In the genomic region with DNA sequence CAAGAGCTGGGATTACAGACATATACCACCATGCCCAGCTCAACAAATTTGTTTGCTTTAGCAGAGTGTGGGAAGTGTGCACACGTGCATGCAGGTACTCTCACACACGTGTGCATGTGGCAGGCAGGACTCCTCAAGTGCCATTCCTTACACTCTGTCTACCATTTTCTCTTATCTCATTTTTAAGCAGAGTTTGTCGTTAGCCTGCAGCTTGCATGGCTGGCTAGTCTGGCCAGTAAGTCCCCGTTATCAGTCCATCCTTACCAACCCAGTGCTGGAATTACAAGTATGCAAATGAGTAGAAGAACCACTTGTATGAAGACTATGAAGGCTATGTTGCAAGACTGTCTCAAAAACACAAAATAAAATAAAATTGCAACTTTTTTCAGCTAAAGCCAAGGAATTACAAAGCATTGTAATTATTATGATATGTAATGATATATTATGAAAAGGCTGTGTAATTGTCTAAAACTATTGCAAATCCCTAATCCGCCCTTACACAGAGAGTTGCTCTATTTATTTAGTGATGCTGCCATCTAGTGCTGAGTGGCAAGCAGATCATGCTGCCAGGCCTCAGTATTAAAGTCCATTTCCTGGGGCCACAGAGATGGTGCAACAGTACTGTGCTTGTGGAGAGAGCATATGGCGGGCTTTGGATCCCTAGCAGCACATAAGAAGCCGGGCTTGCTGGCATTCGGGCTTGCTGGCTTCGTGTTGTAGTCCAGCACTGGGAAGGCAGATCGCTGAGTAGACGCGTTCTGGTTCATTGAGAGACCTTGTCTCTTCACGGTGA, we compare ENCODE assay signal across 9 mouse cellular contexts. TPM values are rescaled to one million over a fixed set of nuclear protein-coding genes. Genes with fewer than 3 reads are reported as not detected.
DNase-seq lines count a peak whose midpoint lies in the region; ATAC-seq and TF ChIP-seq lines count a peak whose summit lies in the region.
"Had no signal": no experiment of that assay in that cellular context is flagged by ENCODE, and none has a peak within 500 bp of the region (broad histone marks: within the 10 kb centered on the region; RNA-seq: fewer than 3 reads in every experiment).

No protein-coding gene starts in this region.

- peak; percentile 19 for DNase-seq in hindbrain, embryonic 11.5 days (ENCODE audit: low spot score)
- DNase-seq in hindbrain, embryonic 10.5 days (ENCODE audit: low spot score) = no peak
- DNase-seq in ES-E14 (ENCODE audit: low read depth, low spot score) = no peak
- DNase-seq in cerebellum, postnatal 10 days = peak; percentile 81 to 86
- DNase-seq in liver, embryonic 13.5 days = peak; percentile 10
- no peak for DNase-seq in urinary bladder, adult 2 months (ENCODE audit: low spot score)
- DNase-seq in spleen, postnatal 10 days (ENCODE audit: low spot score in 2 of 2) = no peak
- no peak for DNase-seq in urinary bladder, postnatal 10 days (ENCODE audit: low spot score)

- H3K27me3 ChIP-seq in hindbrain, embryonic 11.5 days (ENCODE audit: control insufficient read depth, insufficient read depth, low read length) = no peaks in the 10 kb centered on the region
- H3K27me3 ChIP-seq in hindbrain, embryonic 10.5 days (ENCODE audit: insufficient read depth, poor library complexity, severe bottlenecking) = no peaks in the 10 kb centered on the region
- no peaks in the 10 kb centered on the region for H3K27me3 ChIP-seq in liver, embryonic 13.5 days
- H3K27me3 ChIP-seq: hindbrain, embryonic 15.5 days had no signal

- H3K9ac ChIP-seq in hindbrain, embryonic 11.5 days (ENCODE audit: low read depth, low read length) = no peak overlapping the region
- no peak overlapping the region for H3K9ac ChIP-seq in ES-E14 (ENCODE audit: insufficient read depth, low read depth, low read length, poor library complexity, severe bottlenecking)
- no peak overlapping the region for H3K9ac ChIP-seq in liver, embryonic 13.5 days
- H3K9ac ChIP-seq: hindbrain, embryonic 15.5 days had no signal

- no peaks in the 10 kb centered on the region for H3K9me3 ChIP-seq in hindbrain, embryonic 11.5 days (ENCODE audit: control insufficient read depth, low read length)
- H3K9me3 ChIP-seq in hindbrain, embryonic 10.5 days = no peaks in the 10 kb centered on the region
- no peaks in the 10 kb centered on the region for H3K9me3 ChIP-seq in ES-E14 (ENCODE audit: control insufficient read depth, insufficient read depth, low read depth, low read length)
- H3K9me3 ChIP-seq in liver, embryonic 13.5 days (replicated peaks) = no peaks in the 10 kb centered on the region
- H3K9me3 ChIP-seq: hindbrain, embryonic 15.5 days had no signal

- no peak overlapping the region for H3K27ac ChIP-seq in hindbrain, embryonic 11.5 days (ENCODE audit: low read depth, low read length)
- no peak overlapping the region for H3K27ac ChIP-seq in hindbrain, embryonic 10.5 days
- H3K27ac ChIP-seq in ES-E14 (ENCODE audit: insufficient read depth, low read depth, low read length, poor library complexity, severe bottlenecking) = no peak overlapping the region
- no peak overlapping the region for H3K27ac ChIP-seq in liver, embryonic 13.5 days
- H3K27ac ChIP-seq: hindbrain, embryonic 15.5 days had no signal

- H3K4me2 ChIP-seq in hindbrain, embryonic 11.5 days (replicated peaks; ENCODE audit: low read depth, low read length) = no peak overlapping the region
- no peak overlapping the region for H3K4me2 ChIP-seq in liver, embryonic 13.5 days
- H3K4me2 ChIP-seq: hindbrain, embryonic 15.5 days had no signal

- H3K4me3 ChIP-seq in hindbrain, embryonic 11.5 days (ENCODE audit: low read depth, low read length) = no peak overlapping the region
- no peak overlapping the region for H3K4me3 ChIP-seq in hindbrain, embryonic 10.5 days
- H3K4me3 ChIP-seq in ES-E14 (ENCODE audit: insufficient read depth in 1 of 2, low read depth in 1 of 2, low read length in 2 of 2, poor library complexity in 1 of 2, severe bottlenecking in 1 of 2) = no peak overlapping the region
- H3K4me3 ChIP-seq in liver, embryonic 13.5 days (replicated peaks) = no peak overlapping the region
- H3K4me3 ChIP-seq: hindbrain, embryonic 15.5 days had no signal

- H3K36me3 ChIP-seq in hindbrain, embryonic 11.5 days (ENCODE audit: control insufficient read depth, insufficient read depth, low read length) = 0 out of 2 replicates have a peak, but pooled peaks cover 9% of the 10 kb centered on the region
- peaks cover 86% of the 10 kb centered on the region for H3K36me3 ChIP-seq in hindbrain, embryonic 10.5 days
- H3K36me3 ChIP-seq in ES-E14 (ENCODE audit: control insufficient read depth, insufficient read depth, low read length, poor library complexity, severe bottlenecking) = peaks cover 23% of the 10 kb centered on the region
- H3K36me3 ChIP-seq in liver, embryonic 13.5 days = peaks cover 66% of the 10 kb centered on the region

- 93% methylated on average over 13 of the region's 13 CpGs for WGBS in hindbrain, embryonic 11.5 days
- WGBS in hindbrain, embryonic 10.5 days = 94% methylated on average over 13 of the region's 13 CpGs
- 67% methylated on average over 13 of the region's 13 CpGs for WGBS in liver, embryonic 13.5 days (ENCODE audit: insufficient replicate concordance)

- in situ Hi-C loops in ES-E14 (cut with MboI; ENCODE audit: low sequenced_read_pairs in 2 of 2, unreplicated experiment in 2 of 2) = loop anchor here in 1 of 2 experiments (25.0 kb wide), 1 partner anchor 104 kb away; no protein-coding TSS in a partner anchor

- H3K4me1 ChIP-seq in hindbrain, embryonic 11.5 days (replicated peaks; ENCODE audit: control insufficient read depth, insufficient read depth, low read length) = no peaks in the 10 kb centered on the region
- H3K4me1 ChIP-seq in hindbrain, embryonic 10.5 days (replicated peaks) = no peaks in the 10 kb centered on the region
- no peaks in the 10 kb centered on the region for H3K4me1 ChIP-seq in ES-E14 (ENCODE audit: control insufficient read depth in 2 of 2, insufficient read depth in 2 of 2, low read length in 2 of 2, poor library complexity in 1 of 2)
- peaks cover 9% of the 10 kb centered on the region for H3K4me1 ChIP-seq in liver, embryonic 13.5 days (replicated peaks)
- H3K4me1 ChIP-seq: hindbrain, embryonic 15.5 days had no signal

- no peak for ATAC-seq in hindbrain, embryonic 11.5 days (ENCODE audit: low FRiP score)
- peak; percentile 84 for ATAC-seq in liver, embryonic 13.5 days (ENCODE audit: low read depth)

TF ChIP-seq in ES-E14, 5 proteins besides CTCF, POLR2A, EP300 and RAD21:
- TF ChIP-seq ZNF384 (IDR thresholded peaks at IDR 0.05; ENCODE audit: low read depth, low read length) (no peak), ZC3H11A (IDR thresholded peaks at IDR 0.05; ENCODE audit: borderline replicate concordance, low read depth, low read length) (0 out of 2 replicates have a peak, but pooled peaks have one; percentile 17)
TF ChIP-seq in ES-E14: peak in this region for 1.

RNA-seq across cellular contexts. Expression of gene Cacna1d, which starts 24.9 kb away (rescaled TPM):
- 1.2 and 2.9 TPM in 2 replicates for polyA plus RNA-seq in hindbrain, embryonic 11.5 days (2014; fragmentation: Nextera tagmentation; extraction: Ambion mirVana)
- polyA plus RNA-seq in hindbrain, embryonic 10.5 days (2016; fragmentation: Nextera tagmentation; extraction: Ambion mirVana) = 1.1 and 1.2 TPM in 2 replicates
- 0.32 and 0.36 TPM in 2 replicates for total RNA-seq in ES-E14 (2012; rRNA removed)
- 0.15 and 0.38 TPM in 2 replicates for polyA plus RNA-seq in liver, embryonic 13.5 days (2015; fragmentation: Nextera tagmentation; extraction: Ambion mirVana)
- 2.7 and 3.4 TPM in 2 replicates for polyA plus RNA-seq in urinary bladder, adult 2 months (2012; rRNA removed)

RNA-seq across cellular contexts. Expression of gene Tkt, which starts 32.0 kb away (rescaled TPM):
- 65.8 and 131 TPM in 2 replicates for polyA plus RNA-seq in hindbrain, embryonic 11.5 days (2014; fragmentation: Nextera tagmentation; extraction: Ambion mirVana)
- polyA plus RNA-seq in hindbrain, embryonic 10.5 days (2016; fragmentation: Nextera tagmentation; extraction: Ambion mirVana) = 285 and 314 TPM in 2 replicates
- total RNA-seq in ES-E14 (2012; rRNA removed) = 740 and 1,077 TPM in 2 replicates
- polyA plus RNA-seq in liver, embryonic 13.5 days (2015; fragmentation: Nextera tagmentation; extraction: Ambion mirVana) = 231 and 240 TPM in 2 replicates
- polyA plus RNA-seq in urinary bladder, adult 2 months (2012; rRNA removed) = 137 and 145 TPM in 2 replicates

RNA-seq across cellular contexts. Expression of gene Dcp1a, which starts 36.8 kb away (rescaled TPM):
- polyA plus RNA-seq in hindbrain, embryonic 11.5 days (2014; fragmentation: Nextera tagmentation; extraction: Ambion mirVana) = 25.4 and 27.4 TPM in 2 replicates
- polyA plus RNA-seq in hindbrain, embryonic 10.5 days (2016; fragmentation: Nextera tagmentation; extraction: Ambion mirVana) = 30.5 and 31.7 TPM in 2 replicates
- total RNA-seq in ES-E14 (2012; rRNA removed) = 27.8 and 30.6 TPM in 2 replicates
- polyA plus RNA-seq in liver, embryonic 13.5 days (2015; fragmentation: Nextera tagmentation; extraction: Ambion mirVana) = 8.5 and 10.6 TPM in 2 replicates
- polyA plus RNA-seq in urinary bladder, adult 2 months (2012; rRNA removed) = 26.2 and 28.7 TPM in 2 replicates

Comparison
In these comparisons a context has a peak if more than half of its experiments do, and no peak if none do; other contexts are left out.
1. DNase-seq: peak in hindbrain, embryonic 11.5 days (single experiment), cerebellum, postnatal 10 days (2 of 2) and liver, embryonic 13.5 days (single experiment); none in hindbrain, embryonic 10.5 days (single experiment), ES-E14 (single experiment), urinary bladder, adult 2 months (single experiment), spleen, postnatal 10 days (0 of 2) and urinary bladder, postnatal 10 days (single experiment).